Mouse (Mus musculus): Measurements from ENCODE around the gene Fam120b.

DNA sequence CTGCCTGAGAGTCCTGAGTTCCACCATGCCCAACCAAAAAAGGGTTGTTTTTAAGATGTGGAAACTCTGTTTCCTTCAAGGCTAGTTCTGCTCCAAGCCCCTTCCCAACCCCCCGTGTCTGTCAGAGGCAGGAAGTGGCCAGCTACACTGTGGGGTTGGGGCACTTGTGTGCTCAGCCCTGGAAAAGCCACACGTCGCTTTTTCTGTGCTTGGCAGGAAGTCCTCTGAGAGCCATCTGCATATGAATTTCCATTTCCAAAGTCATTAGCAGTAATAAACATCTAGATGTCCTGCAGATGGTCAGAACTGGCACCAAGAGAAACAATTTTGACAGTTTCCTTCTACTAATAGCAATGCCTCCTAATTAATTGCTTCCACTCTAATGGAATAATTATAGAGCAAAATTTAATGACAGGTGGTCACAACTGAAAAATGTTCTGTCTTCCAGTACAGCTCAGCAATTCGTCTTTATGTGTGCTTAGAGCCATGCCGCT is 35.1 kb downstream of the Fam120b start:
- TF ChIP-seq HCFC1 (IDR thresholded peaks at IDR 0.05; ENCODE audit: low read depth, low read length) (no peak), TCF12 (IDR thresholded peaks at IDR 0.05; ENCODE audit: low read depth, low read length) (no peak), GATA1 (IDR thresholded peaks at IDR 0.05; ENCODE audit: low read depth, low read length) (no peak), POLR2A (IDR thresholded peaks at IDR 0.05; ENCODE audit: control insufficient read depth in 1 of 2, insufficient read depth in 1 of 2, low read depth in 1 of 2, low read length in 2 of 2, poor library complexity in 1 of 2) (no peak), ZC3H11A (IDR thresholded peaks at IDR 0.05; ENCODE audit: low read depth, low read length) (no peak), CTCF (IDR thresholded peaks at IDR 0.05 in 2 of 3, conservative IDR thresholded peaks at IDR 0.05 in 1 of 3; ENCODE audit: control insufficient read depth in 1 of 3, insufficient read depth in 1 of 3, low read depth in 2 of 3, low read length in 3 of 3, poor library complexity in 1 of 3, severe bottlenecking in 1 of 3) (no peak), TBP (IDR thresholded peaks at IDR 0.05; ENCODE audit: low read depth, low read length) (no peak), MXI1 (IDR thresholded peaks at IDR 0.05; ENCODE audit: low read depth, low read length) (no peak), SIN3A (IDR thresholded peaks at IDR 0.05; ENCODE audit: low read length) (no peak), MAFK (IDR thresholded peaks at IDR 0.05; ENCODE audit: borderline replicate concordance, low read depth, low read length) (no peak), POLR2AphosphoS5 (IDR thresholded peaks at IDR 0.05; ENCODE audit: borderline replicate concordance, low read depth, low read length) (no peak), EP300 (IDR thresholded peaks at IDR 0.05; ENCODE audit: low read depth in 1 of 2, low read length in 2 of 2) (no peak), USF2 (IDR thresholded peaks at IDR 0.05; ENCODE audit: borderline replicate concordance in 1 of 2, insufficient read depth in 1 of 2, low read depth in 1 of 2, low read length in 2 of 2) (no peak), USF1 (IDR thresholded peaks at IDR 0.05; ENCODE audit: low read depth, low read length) (no peak)

Measured in MEL (cell line).